Mouse (Mus musculus) liver, embryonic 14.5 days (tissue): ENCODE measurements around the gene A730049H05Rik. TPM values are rescaled to one million over a fixed set of nuclear protein-coding genes. Genes with fewer than 3 reads are reported as not detected.

Experiments used
- ATAC-seq: fragments of 200-750 bp; cut with Nextera tagmentation; 2 replicates; pipeline ENCODE4 v1.8.0; 2017; ENCODE audit warnings: moderate number of reproducible peaks, mild to moderate bottlenecking, moderate library complexity; ENCODE audit not compliant: insufficient read depth
- DNase-seq, 3 experiments: peaks; one replicate each; pipeline ENCODE4 v3.0.0-alpha.2; 2012 to 2013; ENCODE audit warnings: low read depth in 3 of 3, low spot score in 3 of 3
- H3K27ac ChIP-seq: fragments of 300-500 bp; sonication (generic); 2 replicates; pipeline ENCODE4 v1.5.1; 2014; ENCODE audit warnings: moderate library complexity, mild to moderate bottlenecking, control low read depth, inconsistent platforms
- H3K27me3 ChIP-seq: fragments of 300-500 bp; sonication (generic); 2 replicates; pipeline ENCODE4 v1.6.1; 2014; ENCODE audit warnings: mild to moderate bottlenecking, low read length, moderate library complexity; ENCODE audit not compliant: control insufficient read depth, insufficient read depth
- H3K36me3 ChIP-seq: fragments of 300-500 bp; sonication (generic); replicated peaks from 2 replicates; pipeline ENCODE4 v1.6.1; 2014; ENCODE audit warnings: low read depth; ENCODE audit not compliant: control insufficient read depth, insufficient read depth
- H3K4me1 ChIP-seq, 2 experiments: fragments of 200-500 bp in 1 of 2; fragments of 300-500 bp in 1 of 2; sonication (generic) in 1 of 2; replicated peaks; 2 replicates each; pipeline ENCODE4 v1.6.1; 2012 to 2014; ENCODE audit warnings: antibody characterized with exemption in 1 of 2, inconsistent platforms in 1 of 2, low read length in 1 of 2; ENCODE audit not compliant: control insufficient read depth in 2 of 2, insufficient read depth in 2 of 2
- H3K4me2 ChIP-seq: fragments of 300-500 bp; sonication (generic); 2 replicates; pipeline ENCODE4 v1.6.1; 2014; ENCODE audit warnings: low read depth, mild to moderate bottlenecking, control low read depth, moderate library complexity
- H3K4me3 ChIP-seq, 2 experiments: fragments of 200-500 bp in 1 of 2; fragments of 300-500 bp in 1 of 2; sonication (generic) in 1 of 2; 2 replicates each; pipeline ENCODE4 v1.5.1; 2012 to 2014; ENCODE audit warnings: low read depth in 2 of 2, low read length in 2 of 2, mild to moderate bottlenecking in 2 of 2, control low read depth in 1 of 2, inconsistent platforms in 1 of 2, moderate library complexity in 1 of 2; ENCODE audit not compliant: insufficient read depth in 1 of 2
- H3K9ac ChIP-seq: fragments of 300-500 bp; sonication (generic); replicated peaks from 2 replicates; pipeline ENCODE4 v1.6.1; 2014; ENCODE audit warnings: mild to moderate bottlenecking, control low read depth, moderate library complexity
- H3K9me3 ChIP-seq: fragments of 300-500 bp; sonication (generic); 2 replicates; pipeline ENCODE4 v1.6.1; 2016; ENCODE audit warnings: low read length, mixed read lengths; ENCODE audit not compliant: control insufficient read depth
- CTCF ChIP-seq: IDR thresholded peaks from 2 replicates; pipeline ENCODE4 v1.5.1; 2016; ENCODE audit warnings: antibody characterized with exemption, low read depth, control low read depth
- EP300 ChIP-seq: IDR thresholded peaks from 2 replicates; pipeline ENCODE4 v1.6.1; 2016; ENCODE audit warnings: antibody characterized with exemption, low read depth
- WGBS: fragments of 180-500 bp; shearing (Covaris S2); extraction: QIAGEN DNeasy Blood & Tissue Kit; methylation state at CpG from one replicate; pipeline ENCODE4 v1.1.7; 2014; ENCODE audit not compliant: insufficient replicate concordance; 5-methylcytosine and 5-hydroxymethylcytosine counted together
- polyA plus RNA-seq, 2 experiments: library from polyadenylated mRNA; depleted of rRNA in 1 of 2; stranded (reverse) in 1 of 2; unstranded in 1 of 2; fragments of >200 nt; fragmentation: Nextera tagmentation in 1 of 2; extraction: Ambion mirVana in 1 of 2; gene quantifications; 2 replicates each; pipeline versions ENCODE4 v1.2.1 to v1.2.3; 2012 to 2014

A730049H05Rik gene
- polyA plus RNA-seq, 2 experiments, result 0.02 to 0.22 TPM

GRCm38 (mm10) chr6:92882446-92882845, 66.2 kb downstream of the A730049H05Rik start:
- Histone ChIP-seq H3K27ac (no peak overlapping the region), H3K9me3 (no peaks in the 10 kb centered on the region), H3K4me1 (no peaks in the 10 kb centered on the region), H3K4me2 (no peak overlapping the region), H3K9ac (no peak overlapping the region), H3K36me3 (no peaks in the 10 kb centered on the region), H3K4me3 (no peak overlapping the region), H3K27me3 (no peaks in the 10 kb centered on the region)
- TF ChIP-seq EP300 (no peak), CTCF (no peak)
- WGBS, result 61% methylated on average over 5 of the region's 5 CpGs
- no peak for ATAC-seq
- DNase-seq, result no peak

DNA sequence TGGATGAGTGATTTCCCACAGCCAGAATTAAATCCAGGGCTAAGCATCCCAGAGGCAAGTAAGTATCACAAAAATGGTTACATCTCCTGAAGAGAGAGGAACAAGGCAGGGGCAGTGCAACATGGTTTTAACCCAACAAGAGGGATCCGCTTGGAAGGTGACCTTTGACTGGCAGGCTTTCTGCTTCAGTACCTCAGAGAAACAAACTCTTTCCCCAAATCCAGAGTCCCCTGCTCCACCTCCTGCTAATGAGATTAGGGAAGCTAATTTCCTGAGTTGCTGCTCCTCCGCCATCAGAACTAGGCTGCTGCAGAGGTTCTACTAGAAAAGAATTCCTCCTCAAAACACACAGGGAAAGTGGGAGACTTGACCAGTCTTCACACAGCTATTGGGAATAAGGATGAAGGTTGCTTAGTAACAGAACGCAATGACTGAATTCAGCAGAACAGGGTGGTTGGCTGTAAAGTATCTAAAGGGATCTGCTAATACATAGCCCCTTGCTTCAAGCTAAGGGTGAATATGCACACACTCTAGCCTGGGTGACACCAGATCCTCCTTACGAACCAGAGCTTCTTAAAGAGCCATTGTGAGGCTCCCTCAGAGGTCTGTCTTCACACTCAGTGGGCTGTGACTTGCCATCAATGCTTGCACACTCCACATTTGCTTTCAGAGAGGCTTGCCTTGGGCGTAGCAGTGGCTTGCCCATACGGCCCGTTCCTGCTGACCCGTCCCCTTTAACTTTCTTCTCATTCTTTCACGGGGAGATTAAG, 67.0 kb downstream of the A730049H05Rik start:
- H3K27me3 ChIP-seq, result no peaks in the 10 kb centered on the region
- H3K36me3 ChIP-seq, result no peaks in the 10 kb centered on the region
- H3K4me2 ChIP-seq, result no peak overlapping the region
- WGBS, result 57% methylated on average over 9 of the region's 9 CpGs
- DNase-seq (no peak), ATAC-seq (no peak)
- no peaks in the 10 kb centered on the region for H3K9me3 ChIP-seq
- H3K4me3 ChIP-seq, result no peak overlapping the region
- TF ChIP-seq EP300 (no peak), CTCF (no peak)
- H3K27ac ChIP-seq, result no peak overlapping the region
- no peak overlapping the region for H3K9ac ChIP-seq
- H3K4me1 ChIP-seq, result no peaks in the 10 kb centered on the region

- TF ChIP-seq EP300 (no peak), CTCF (no peak)
- no peak overlapping the region for H3K4me3 ChIP-seq
- DNase-seq (no peak), ATAC-seq (no peak)
- no peaks in the 10 kb centered on the region for H3K36me3 ChIP-seq
- H3K27ac ChIP-seq, result no peak overlapping the region
- H3K9ac ChIP-seq, result no peak overlapping the region
- WGBS, result 77% methylated on average over 1 of the region's 1 CpGs
- no peaks in the 10 kb centered on the region for H3K4me1 ChIP-seq
- H3K27me3 ChIP-seq, result no peaks in the 10 kb centered on the region
- no peaks in the 10 kb centered on the region for H3K9me3 ChIP-seq
- no peak overlapping the region for H3K4me2 ChIP-seq
Measured at GRCm38 (mm10) chr6:92891535-92891934, 75.3 kb downstream of the A730049H05Rik start.

Other genes starting within 250 kb of the A730049H05Rik start
- gene Prickle2, start 110.3 kb upstream of the A730049H05Rik start, polyA plus RNA-seq (2012; rRNA removed), result 0.11 and 0.15 TPM in 2 replicates
- 0.20 and 0.28 TPM in 2 replicates for gene Prickle2, start 110.3 kb upstream of the A730049H05Rik start, polyA plus RNA-seq (2014; fragmentation: Nextera tagmentation; extraction: Ambion mirVana)
- not detected in 2 replicates for gene Gm15737, start 52.9 kb downstream of the A730049H05Rik start, polyA plus RNA-seq (2012; rRNA removed)
- gene Gm15737, start 52.9 kb downstream of the A730049H05Rik start, polyA plus RNA-seq (2014; fragmentation: Nextera tagmentation; extraction: Ambion mirVana), result not detected in 2 replicates
- gene Adamts9, start 127.0 kb downstream of the A730049H05Rik start, polyA plus RNA-seq (2012; rRNA removed), result 0.81 and 1.2 TPM in 2 replicates
- gene Adamts9, start 127.0 kb downstream of the A730049H05Rik start, polyA plus RNA-seq (2014; fragmentation: Nextera tagmentation; extraction: Ambion mirVana), result 0.50 and 0.54 TPM in 2 replicates